Mouse (Mus musculus) CD4-positive, CD25-positive, alpha-beta regulatory T cell, adult 4 months (primary cell): Measurements from ENCODE around the gene Mien1. TPM values are rescaled to one million over a fixed set of nuclear protein-coding genes. Genes with fewer than 3 reads are reported as not detected.

Experiments used
- ATAC-seq: one replicate; pipeline ENCODE4 v1.8.0; 2017
- polyA plus RNA-seq, 2 experiments: library from polyadenylated mRNA; unstranded; fragments of 100-300 nt; shearing (Covaris generic); gene quantifications; one replicate each; pipeline ENCODE4 v1.2.1; 2017

The Mien1 gene
- polyA plus RNA-seq, 2 experiments from 2014 or later: 150 to 155 TPM

DNA sequence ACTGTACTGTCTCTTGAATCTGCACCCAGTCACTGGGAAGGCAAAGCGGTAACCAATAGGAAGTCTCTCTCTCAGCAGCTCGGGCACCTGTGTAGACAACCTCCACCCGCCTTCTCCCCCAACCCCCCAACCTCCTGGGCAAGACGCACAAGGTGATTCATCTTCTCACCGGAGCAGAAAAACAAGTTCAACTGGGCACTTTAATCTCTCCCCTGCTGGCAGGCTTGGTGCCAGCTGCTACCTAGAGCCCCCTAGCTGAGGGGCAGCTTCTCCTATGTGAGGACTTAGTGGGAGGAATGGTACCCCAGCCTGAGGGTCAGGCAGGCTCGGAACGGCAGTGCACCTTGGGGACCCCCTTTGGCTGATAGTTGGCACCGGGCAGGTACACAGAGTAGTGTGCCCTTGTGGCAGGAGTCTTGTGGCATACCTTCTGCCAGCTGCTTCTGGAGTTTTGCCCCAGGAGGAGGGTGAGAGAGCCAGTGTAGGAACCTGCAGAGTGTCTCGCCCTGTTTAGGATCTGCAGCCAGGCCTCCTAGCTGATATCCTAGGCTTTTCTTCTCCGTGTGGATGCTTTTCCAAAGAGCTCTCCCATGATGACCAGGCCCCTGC, 19.7 kb downstream of the Mien1 start:
- ATAC-seq: no peak

- ATAC-seq: no peak
These were observed 20.5 kb downstream of the Mien1 start for GRCm38 (mm10) chr11:98418273-98418672.

- ATAC-seq: no peak
These were observed 21.7 kb downstream of the Mien1 start for GRCm38 (mm10) chr11:98417074-98417473.

DNA sequence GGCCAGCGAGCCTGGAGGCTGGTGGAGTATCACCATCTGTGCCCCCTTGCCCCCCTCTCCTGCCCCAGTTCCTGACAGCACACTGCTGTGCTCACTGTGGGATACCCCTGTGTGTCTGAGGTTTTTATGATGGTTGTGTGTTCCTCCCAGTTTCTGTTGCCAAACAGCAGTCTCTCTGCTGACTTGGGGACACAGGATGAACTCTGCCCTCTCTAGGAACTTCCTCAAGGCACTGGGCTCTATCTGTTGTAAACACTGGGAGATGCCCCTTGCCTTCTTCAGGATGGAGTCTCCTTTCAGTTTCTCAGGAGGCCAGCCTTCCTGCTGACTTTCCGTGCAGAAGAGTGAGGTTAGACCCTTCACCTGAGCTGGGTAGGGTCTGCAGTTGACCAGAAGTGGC, 24.6 kb downstream of the Mien1 start:
- ATAC-seq: no peak

GRCm38 (mm10) chr11:98413731-98414130, 25.1 kb downstream of the Mien1 start:
- ATAC-seq: no peak

GRCm38 (mm10) chr11:98412797-98413301, 25.9 kb downstream of the Mien1 start:
- no peak for ATAC-seq

DNA sequence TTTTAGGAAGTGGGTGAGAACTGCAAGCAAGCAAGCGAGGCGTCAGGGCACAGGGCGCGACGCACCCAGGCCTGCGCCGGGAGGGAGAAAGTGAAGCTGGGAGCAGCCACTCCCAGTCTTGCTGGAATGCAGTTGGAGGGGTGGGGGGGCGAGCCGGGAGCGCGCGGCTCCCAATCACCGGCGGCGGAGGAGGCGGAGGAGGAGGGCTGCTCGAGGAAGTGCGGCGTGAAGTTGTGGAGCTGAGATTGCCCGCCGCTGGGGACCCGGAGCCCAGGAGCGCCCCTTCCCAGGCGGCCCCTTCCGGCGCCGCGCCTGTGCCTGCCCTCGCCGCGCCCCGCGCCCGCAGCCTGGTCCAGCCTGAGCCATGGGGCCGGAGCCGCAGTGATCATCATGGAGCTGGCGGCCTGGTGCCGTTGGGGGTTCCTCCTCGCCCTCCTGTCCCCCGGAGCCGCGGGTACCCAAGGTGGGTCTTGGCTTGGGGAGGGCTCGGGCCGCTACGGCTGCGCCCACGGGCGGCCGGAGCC, 26.5 kb downstream of the Mien1 start, which contains the start of gene Erbb2:
TSS of gene Erbb2 (plus strand) at position 198 of the 524 bp plus-strand sequence.
- no peak for ATAC-seq

DNA sequence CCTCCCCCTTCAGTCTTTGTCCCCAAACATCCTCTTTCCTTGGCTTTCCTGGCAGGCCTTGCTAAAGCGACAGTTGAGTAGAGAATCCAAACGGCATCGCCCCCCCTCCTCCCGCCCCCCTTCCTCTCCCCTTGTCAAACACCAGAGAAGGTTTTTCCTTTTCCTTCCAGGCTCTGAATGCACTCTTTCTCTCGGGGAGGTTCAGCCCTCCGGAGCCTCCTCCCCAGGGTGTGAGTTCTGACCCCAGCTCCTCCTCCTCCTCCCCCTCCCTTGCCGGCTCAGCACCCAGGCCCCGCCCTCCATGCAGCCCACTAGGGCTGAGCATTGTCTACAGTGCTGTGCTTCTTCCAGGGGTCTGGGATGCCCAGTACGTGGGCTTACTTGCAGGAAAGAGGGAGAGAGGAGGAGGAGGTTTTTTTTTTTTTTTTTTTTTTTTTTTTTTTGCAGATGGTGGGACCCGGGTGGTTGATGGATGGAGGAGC, 29.4 kb downstream of the Mien1 start:
- ATAC-seq: no peak

DNA sequence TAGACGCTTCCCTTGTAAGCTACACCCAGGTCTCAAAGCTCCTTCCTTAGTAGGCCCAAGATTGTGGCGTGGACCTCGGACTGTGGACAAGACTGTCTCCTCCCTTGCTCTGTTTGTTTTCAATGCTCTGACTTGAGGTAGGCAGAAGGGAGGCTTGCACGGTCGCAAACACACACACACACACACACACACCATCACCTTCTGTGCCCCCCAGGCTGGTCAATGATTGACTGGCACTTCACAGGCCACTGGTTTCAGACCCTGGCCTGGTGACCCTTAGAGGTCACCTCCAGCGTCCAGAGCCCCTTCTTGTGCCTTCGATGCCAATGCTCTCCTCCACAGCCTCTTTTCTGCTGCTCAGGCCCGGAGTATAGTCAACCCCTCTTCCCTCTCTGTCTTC, 29.9 kb downstream of the Mien1 start:
- no peak for ATAC-seq

DNA sequence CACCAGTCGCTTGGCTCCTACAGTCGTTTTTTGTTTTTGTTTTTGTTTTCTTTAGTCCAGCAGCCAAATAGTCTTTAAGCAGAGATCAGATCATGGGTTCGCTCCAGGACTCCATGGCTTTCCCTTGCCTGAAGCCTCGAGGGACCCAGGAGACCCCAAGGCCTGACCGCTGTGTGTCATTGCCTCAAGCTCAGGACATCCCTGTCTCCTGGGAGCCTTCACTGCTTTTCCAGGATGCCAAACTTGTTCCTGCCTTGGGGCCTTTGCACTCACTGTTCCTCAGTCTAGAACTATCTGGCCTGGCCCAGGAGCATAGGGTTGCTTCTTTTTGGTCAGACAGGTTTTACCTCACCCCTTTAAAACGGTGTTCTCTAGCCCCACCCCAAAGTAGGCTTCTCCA, 32.2 kb downstream of the Mien1 start:
- no peak for ATAC-seq

GRCm38 (mm10) chr11:98400816-98401215, 38.0 kb downstream of the Mien1 start:
- no peak for ATAC-seq

DNA sequence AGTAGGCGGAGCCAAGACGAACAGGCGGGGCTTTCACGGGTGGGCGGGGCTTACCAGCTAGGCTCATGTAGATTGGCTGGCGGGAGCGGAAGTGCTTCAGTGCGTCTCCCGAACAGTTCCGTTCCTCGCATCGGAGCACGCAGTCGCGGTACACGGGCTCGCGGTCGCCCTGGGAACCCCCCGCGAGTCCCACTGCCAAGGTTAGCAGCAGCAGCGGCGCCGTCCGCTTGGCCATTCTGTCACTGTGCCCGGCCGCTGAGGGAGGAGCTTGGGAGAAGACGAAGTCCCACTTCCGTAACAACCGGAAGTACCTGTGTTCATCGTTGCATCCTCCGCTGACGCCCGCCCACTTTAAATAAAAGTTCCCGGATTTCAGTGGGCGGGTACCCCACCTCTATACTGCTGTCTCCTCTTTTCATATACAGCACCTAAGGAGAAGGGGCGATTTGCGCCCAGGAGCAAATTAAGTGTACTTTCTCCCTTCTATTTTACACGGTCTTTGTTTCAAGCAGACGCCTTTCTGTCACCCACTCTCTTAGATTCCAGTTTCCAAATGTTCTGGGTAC, 38.5 kb downstream of the Mien1 start, which contains the start of gene Pgap3:
TSS of gene Pgap3 (minus strand) at position 330 of the 566 bp plus-strand sequence.
- ATAC-seq: peak; percentile 95

DNA sequence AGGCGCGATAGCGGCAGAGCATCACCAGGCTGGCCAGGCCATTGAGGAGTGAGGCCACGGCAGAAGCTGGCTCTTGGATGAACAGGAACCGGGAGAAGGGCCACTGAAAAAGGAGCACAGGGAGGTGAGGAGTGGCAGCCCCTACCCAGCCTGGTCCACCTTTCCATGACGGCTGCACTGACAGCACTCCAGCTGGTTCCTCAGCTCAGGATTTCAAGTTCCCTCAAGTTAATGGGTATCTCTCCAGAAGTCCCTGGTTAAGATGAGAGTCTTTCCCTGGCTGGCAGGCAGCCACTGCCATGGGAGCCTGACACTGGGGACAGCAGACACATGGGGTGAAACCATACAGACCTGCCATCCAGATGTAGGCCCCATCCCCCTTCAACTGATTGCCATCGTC, 40.8 kb downstream of the Mien1 start:
- no peak for ATAC-seq

DNA sequence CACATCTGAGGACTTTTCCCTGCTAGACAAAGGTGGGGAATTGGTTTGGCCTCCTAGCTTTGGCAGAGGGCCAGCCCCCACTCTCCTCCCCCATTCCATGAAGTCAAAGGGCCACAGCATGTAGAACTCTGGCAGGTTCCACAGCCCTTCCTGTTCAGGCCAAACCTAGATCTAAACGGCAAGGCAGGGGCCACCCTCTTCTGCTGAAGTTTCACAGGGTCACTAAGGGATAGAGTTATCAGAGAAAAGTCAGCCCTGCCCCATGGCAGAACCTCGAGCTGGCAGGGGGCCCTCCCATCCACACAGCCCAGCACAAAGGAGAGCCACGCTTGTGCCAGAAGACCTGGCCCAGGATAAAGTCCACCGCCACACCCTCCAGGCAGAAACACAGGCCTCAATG, 43.8 kb downstream of the Mien1 start:
- ATAC-seq: no peak

GRCm38 (mm10) chr11:98394301-98394700, 44.5 kb downstream of the Mien1 start:
- no peak for ATAC-seq

GRCm38 (mm10) chr11:98393317-98393716, 45.5 kb downstream of the Mien1 start:
- ATAC-seq: peak; percentile 39

DNA sequence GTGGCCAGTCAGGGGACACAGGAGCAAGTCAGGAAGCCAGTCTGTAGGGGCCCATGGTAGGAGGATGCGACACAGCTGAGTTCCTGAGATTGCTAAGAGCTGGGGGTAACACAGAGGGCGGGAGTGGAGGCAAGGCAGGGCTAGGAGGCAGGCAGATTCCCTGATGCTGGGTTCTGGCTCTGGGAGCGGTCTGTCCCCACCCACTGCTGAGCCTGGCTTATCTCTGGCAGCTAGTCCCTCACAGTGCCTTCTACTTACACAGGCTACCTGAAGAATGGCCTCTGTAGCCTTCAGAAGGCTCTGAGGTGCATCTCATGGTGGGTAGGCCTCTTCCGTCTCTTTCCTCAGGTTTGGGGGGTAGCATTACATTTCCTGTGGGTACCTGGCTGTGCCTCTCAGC, 46.1 kb downstream of the Mien1 start:
- no peak for ATAC-seq

DNA sequence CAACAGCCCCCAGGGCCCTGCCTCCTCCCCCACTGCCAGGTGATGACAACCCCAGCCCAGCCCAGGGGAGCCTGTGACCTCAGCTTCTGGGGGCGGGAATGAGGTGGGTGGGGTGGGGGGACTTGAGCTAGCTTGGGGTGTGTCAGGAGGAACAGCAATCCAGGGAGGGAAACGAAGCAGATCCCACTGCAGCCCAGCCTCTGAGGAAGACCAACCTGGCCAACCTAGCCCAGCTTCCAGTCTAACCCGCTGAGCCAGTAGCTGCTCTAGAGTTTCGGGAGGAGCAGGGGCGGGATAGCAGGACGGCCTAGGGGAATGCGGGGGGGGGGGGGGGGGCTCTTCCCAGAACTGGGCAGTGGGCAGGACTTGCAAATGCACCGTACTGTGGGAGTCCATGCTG, 46.8 kb downstream of the Mien1 start:
- ATAC-seq: no peak

GRCm38 (mm10) chr11:98390141-98390540, 48.6 kb downstream of the Mien1 start:
- no peak for ATAC-seq

- no peak for ATAC-seq
These were observed 49.5 kb downstream of the Mien1 start for GRCm38 (mm10) chr11:98389221-98389780.

DNA sequence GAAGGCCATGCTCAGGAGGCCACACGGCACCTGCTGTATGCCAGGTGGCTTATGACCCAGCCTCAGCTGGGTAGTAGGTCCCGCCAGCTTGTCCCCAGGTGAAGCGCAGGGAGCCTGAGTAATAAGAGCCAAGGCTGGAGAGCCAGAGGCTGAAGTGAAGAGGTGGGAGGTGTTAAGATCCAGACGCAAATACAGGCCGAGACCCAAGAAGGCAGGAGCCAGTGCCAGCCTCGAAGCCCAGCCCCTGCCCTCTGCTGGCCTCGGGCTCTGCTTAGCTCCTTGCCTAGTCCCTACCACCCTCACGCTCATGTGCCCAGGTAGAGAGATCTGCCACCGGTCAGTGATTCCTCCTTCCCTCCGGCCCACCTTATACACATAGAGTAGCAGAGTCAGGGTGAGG, 50.5 kb downstream of the Mien1 start:
- no peak for ATAC-seq
